Mouse (Mus musculus): ENCODE measurements around the gene Iqcg. TPM values are rescaled to one million over a fixed set of nuclear protein-coding genes. Genes with fewer than 3 reads are reported as not detected.
A peak's percentile ranks its signal among the peaks of the same experiment; 100 is the strongest.

Gene Iqcg
- total RNA-seq, 1 experiment, result 11.3 TPM

- peaks cover 0 to 6% of the 10 kb centered on the region in 2 experiments; a peak in 1 of 4 replicates for H3K4me1 ChIP-seq (ENCODE audit: control insufficient read depth in 2 of 2, insufficient read depth in 2 of 2, low read length in 2 of 2, poor library complexity in 1 of 2)
- no peaks in the 10 kb centered on the region for H3K9me3 ChIP-seq (ENCODE audit: control insufficient read depth, insufficient read depth, low read depth, low read length)
- 0 out of 2 replicates have a peak overlapping the region, but pooled peaks have one; percentile 57 for H3K27ac ChIP-seq (ENCODE audit: insufficient read depth, low read depth, low read length, poor library complexity, severe bottlenecking)
- in situ Hi-C loops (cut with MboI; ENCODE audit: low sequenced_read_pairs in 2 of 2, unreplicated experiment in 2 of 2), result no loop called here
- peak overlapping the region; percentile 91 for H3K9ac ChIP-seq (ENCODE audit: insufficient read depth, low read depth, low read length, poor library complexity, severe bottlenecking)
- peak overlapping the region; percentile 64 to 93 for H3K4me3 ChIP-seq (ENCODE audit: insufficient read depth in 1 of 2, low read depth in 1 of 2, low read length in 2 of 2, poor library complexity in 1 of 2, severe bottlenecking in 1 of 2)
- TF ChIP-seq ZC3H11A (IDR thresholded peaks at IDR 0.05; ENCODE audit: borderline replicate concordance, low read depth, low read length) (no peak), CHD2 (IDR thresholded peaks at IDR 0.05; ENCODE audit: low read depth, low read length) (0 out of 2 replicates have a peak, but pooled peaks have one; percentile 5)
- DNase-seq (ENCODE audit: low read depth, low spot score), result no peak
- peaks cover 30% of the 10 kb centered on the region for H3K36me3 ChIP-seq (ENCODE audit: control insufficient read depth, insufficient read depth, low read length, poor library complexity, severe bottlenecking)
Observed at GRCm38 (mm10) chr16:33062682-33063131, 6.7 kb upstream of the Iqcg start.

DNA sequence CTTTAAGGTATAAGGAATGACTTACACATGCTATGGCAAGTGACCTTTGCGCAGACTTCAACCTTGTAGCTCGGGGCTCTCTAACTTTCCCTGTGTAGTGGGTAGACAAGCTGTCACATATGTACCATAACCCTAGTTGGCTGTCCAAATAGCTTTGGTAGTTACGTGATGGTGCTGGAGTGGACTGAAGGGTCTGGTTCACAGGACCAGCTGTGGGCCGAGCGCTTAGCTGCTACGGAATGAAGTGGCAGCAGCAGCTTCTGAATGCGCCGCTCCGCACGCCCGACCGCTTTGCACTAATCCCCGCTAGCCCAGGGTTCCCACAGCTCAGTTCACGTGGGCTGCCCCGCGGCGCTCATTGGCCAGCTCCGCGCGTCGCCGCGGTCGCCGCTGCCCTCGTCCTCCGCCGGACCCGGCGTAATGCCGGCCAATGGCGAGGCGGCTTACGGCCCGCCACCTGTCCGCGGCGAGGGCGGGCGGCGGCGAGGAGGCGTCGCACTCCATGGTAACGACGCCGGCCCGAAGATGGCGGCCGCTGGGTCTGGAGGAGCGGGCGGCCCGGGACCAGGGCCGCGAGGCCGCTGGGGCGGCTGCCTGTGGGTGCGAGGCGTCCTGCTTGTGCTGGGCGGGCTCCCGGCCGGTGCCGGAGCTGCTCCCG lies 6.1 kb upstream of the Iqcg start, which contains the start of gene Lmln:
Lmln (plus strand) TSS at position 498 of the 658 bp plus-strand sequence.
- Histone ChIP-seq H3K27ac (ENCODE audit: insufficient read depth, low read depth, low read length, poor library complexity, severe bottlenecking) (peak within 1 kb of the TSS; percentile 57), H3K36me3 (ENCODE audit: control insufficient read depth, insufficient read depth, low read length, poor library complexity, severe bottlenecking) (peaks cover 32% of the 10 kb centered on the region), H3K4me3 (ENCODE audit: insufficient read depth in 1 of 2, low read depth in 1 of 2, low read length in 2 of 2, poor library complexity in 1 of 2, severe bottlenecking in 1 of 2) (peak within 1 kb of the TSS; percentile 64 to 93), H3K9ac (ENCODE audit: insufficient read depth, low read depth, low read length, poor library complexity, severe bottlenecking) (peak within 1 kb of the TSS; percentile 91), H3K4me1 (ENCODE audit: control insufficient read depth in 2 of 2, insufficient read depth in 2 of 2, low read length in 2 of 2, poor library complexity in 1 of 2) (peaks cover 0 to 6% of the 10 kb centered on the region in 2 experiments; a peak in 1 of 4 replicates), H3K9me3 (ENCODE audit: control insufficient read depth, insufficient read depth, low read depth, low read length) (no peaks in the 10 kb centered on the region)
- in situ Hi-C loops (cut with MboI; ENCODE audit: low sequenced_read_pairs in 2 of 2, unreplicated experiment in 2 of 2), result no loop called here
- no peak for TF ChIP-seq ZNF384 (IDR thresholded peaks at IDR 0.05; ENCODE audit: low read depth, low read length)
- peak; percentile 38; the same call in 1 of the 2 replicates for TF ChIP-seq HCFC1 (IDR thresholded peaks at IDR 0.05; ENCODE audit: borderline replicate concordance, insufficient read depth, low read length)
- TF ChIP-seq CHD2 (IDR thresholded peaks at IDR 0.05; ENCODE audit: low read depth, low read length), result peak; percentile 70
- peak; percentile 70 for DNase-seq (ENCODE audit: low read depth, low spot score)

- Histone ChIP-seq H3K9ac (ENCODE audit: insufficient read depth, low read depth, low read length, poor library complexity, severe bottlenecking) (no peak overlapping the region; the same call in 1 of the 2 replicates), H3K36me3 (ENCODE audit: control insufficient read depth, insufficient read depth, low read length, poor library complexity, severe bottlenecking) (peaks cover 36% of the 10 kb centered on the region), H3K4me3 (ENCODE audit: insufficient read depth in 1 of 2, low read depth in 1 of 2, low read length in 2 of 2, poor library complexity in 1 of 2, severe bottlenecking in 1 of 2) (0 out of 4 replicates have a peak overlapping the region, but pooled peaks of 1 of the 2 experiments have one; percentile 93), H3K4me1 (ENCODE audit: control insufficient read depth in 2 of 2, insufficient read depth in 2 of 2, low read length in 2 of 2, poor library complexity in 1 of 2) (peaks cover 0 to 6% of the 10 kb centered on the region in 2 experiments; a peak in 1 of 4 replicates), H3K9me3 (ENCODE audit: control insufficient read depth, insufficient read depth, low read depth, low read length) (no peaks in the 10 kb centered on the region), H3K27ac (ENCODE audit: insufficient read depth, low read depth, low read length, poor library complexity, severe bottlenecking) (no peak overlapping the region; the same call in 1 of the 2 replicates)
- no peak for TF ChIP-seq HCFC1 (IDR thresholded peaks at IDR 0.05; ENCODE audit: borderline replicate concordance, insufficient read depth, low read length)
- peak; percentile 78; the same call in 1 of the 2 replicates for TF ChIP-seq ZNF384 (IDR thresholded peaks at IDR 0.05; ENCODE audit: low read depth, low read length)
- 0 out of 2 replicates have a peak, but pooled peaks have one; percentile 8 for TF ChIP-seq CHD2 (IDR thresholded peaks at IDR 0.05; ENCODE audit: low read depth, low read length)
- TF ChIP-seq MAFK (IDR thresholded peaks at IDR 0.05; ENCODE audit: insufficient read depth, low read depth, low read length), result no peak
- in situ Hi-C loops (cut with MboI; ENCODE audit: low sequenced_read_pairs in 2 of 2, unreplicated experiment in 2 of 2), result no loop called here
- no peak for DNase-seq (ENCODE audit: low read depth, low spot score)
Observed at GRCm38 (mm10) chr16:33061400-33061799, 5.4 kb upstream of the Iqcg start.

- in situ Hi-C loops (cut with MboI; ENCODE audit: low sequenced_read_pairs in 2 of 2, unreplicated experiment in 2 of 2), result no loop called here
- TF ChIP-seq CHD2 (IDR thresholded peaks at IDR 0.05; ENCODE audit: low read depth, low read length), result peak; percentile 3; the same call in 1 of the 2 replicates
- no peak for TF ChIP-seq MAFK (IDR thresholded peaks at IDR 0.05; ENCODE audit: insufficient read depth, low read depth, low read length)
- H3K4me1 ChIP-seq (ENCODE audit: control insufficient read depth in 2 of 2, insufficient read depth in 2 of 2, low read length in 2 of 2, poor library complexity in 1 of 2), result peaks cover 0 to 6% of the 10 kb centered on the region in 2 experiments; a peak in 1 of 4 replicates
Observed at GRCm38 (mm10) chr16:33060926-33061325, 4.9 kb upstream of the Iqcg start.

More at GRCm38 (mm10) chr16:33060926-33061325, 4.9 kb upstream of the Iqcg start:
- H3K36me3 ChIP-seq (ENCODE audit: control insufficient read depth, insufficient read depth, low read length, poor library complexity, severe bottlenecking), result peaks cover 33% of the 10 kb centered on the region
- no peak overlapping the region for H3K9ac ChIP-seq (ENCODE audit: insufficient read depth, low read depth, low read length, poor library complexity, severe bottlenecking)
- no peaks in the 10 kb centered on the region for H3K9me3 ChIP-seq (ENCODE audit: control insufficient read depth, insufficient read depth, low read depth, low read length)
- no peak overlapping the region for H3K4me3 ChIP-seq (ENCODE audit: insufficient read depth in 1 of 2, low read depth in 1 of 2, low read length in 2 of 2, poor library complexity in 1 of 2, severe bottlenecking in 1 of 2)
- H3K27ac ChIP-seq (ENCODE audit: insufficient read depth, low read depth, low read length, poor library complexity, severe bottlenecking), result no peak overlapping the region; the same call in 1 of the 2 replicates
- no peak for DNase-seq (ENCODE audit: low read depth, low spot score)

Measured in ES-E14 (cell line).